Mouse (Mus musculus): ENCODE results near the gene Jmjd1c. TPM values are rescaled to one million over a fixed set of nuclear protein-coding genes. Genes with fewer than 3 reads are reported as not detected.

Jmjd1c gene
- polyA plus RNA-seq, 1 experiment = 6.2 TPM

DNA sequence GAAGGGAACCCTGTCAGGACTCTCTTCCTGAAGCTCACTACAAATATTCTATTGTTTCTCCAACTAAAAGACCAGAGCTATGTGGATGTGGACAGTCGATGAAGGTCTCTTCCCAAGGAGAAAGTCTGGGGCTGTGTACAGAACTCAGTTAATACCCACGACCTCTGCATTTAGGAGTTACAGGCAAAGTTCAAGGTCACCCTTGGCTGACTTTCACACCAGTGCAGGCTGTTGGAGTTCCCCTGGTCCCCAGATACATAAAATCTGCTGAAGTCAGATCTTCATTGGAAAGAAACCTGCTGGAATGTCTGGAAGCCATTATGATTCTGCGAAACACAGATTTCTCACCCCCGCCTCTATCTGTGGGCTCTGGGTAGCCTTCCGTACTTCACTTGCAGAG lies 44.5 kb upstream of the Jmjd1c start:
- no peaks in the 10 kb centered on the region for H3K36me3 ChIP-seq (ENCODE audit: control insufficient read depth, insufficient read depth)
- TF ChIP-seq USF1 (IDR thresholded peaks at IDR 0.05; ENCODE audit: low read depth) (no peak), CTCF (IDR thresholded peaks at IDR 0.05; ENCODE audit: control insufficient read depth, insufficient read depth, insufficient read length) (no peak), MYOD1 (IDR thresholded peaks at IDR 0.05; ENCODE audit: control insufficient read depth, insufficient read length, low read depth) (no peak), MAX (IDR thresholded peaks at IDR 0.05) (no peak), CEBPB (IDR thresholded peaks at IDR 0.05; ENCODE audit: low read depth) (no peak), MYOG (IDR thresholded peaks at IDR 0.05; ENCODE audit: control insufficient read depth, extremely low read depth, insufficient read length) (no peak), FOSL1 (IDR thresholded peaks at IDR 0.05; ENCODE audit: insufficient read depth, low read length, poor library complexity, severe bottlenecking) (no peak)
- H3ac ChIP-seq (ENCODE audit: control insufficient read depth, insufficient read length, low read depth) = no peak overlapping the region

DNA sequence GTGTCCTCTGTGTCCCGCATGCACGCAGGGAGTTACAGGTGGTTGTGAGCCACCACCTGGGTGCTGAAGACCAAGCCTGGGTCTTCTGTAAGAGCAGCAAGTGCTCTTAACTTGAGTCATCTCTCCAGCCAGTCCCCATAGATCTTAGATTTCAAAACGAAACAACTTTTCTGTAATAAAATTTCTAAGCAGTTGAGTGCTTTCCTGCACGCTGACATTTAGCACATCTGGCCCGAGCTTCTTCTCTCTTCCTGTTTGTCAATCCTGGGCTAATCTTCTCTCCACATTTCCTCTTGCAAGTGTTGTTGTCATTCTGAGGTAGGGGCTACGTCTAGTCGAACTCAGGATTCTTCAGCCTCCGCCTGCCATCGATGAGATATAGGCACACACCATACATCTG lies 43.5 kb upstream of the Jmjd1c start:
- Histone ChIP-seq H3K4me3 (ENCODE audit: insufficient read depth, poor library complexity, severe bottlenecking) (no peak overlapping the region), H3K36me3 (ENCODE audit: control insufficient read depth, insufficient read depth) (no peaks in the 10 kb centered on the region), H3K27me3 (ENCODE audit: control insufficient read depth, insufficient read depth, insufficient read length) (no peaks in the 10 kb centered on the region), H3K79me2 (ENCODE audit: control insufficient read depth, insufficient read depth) (peaks cover 26% of the 10 kb centered on the region), H3K79me3 (ENCODE audit: low read depth) (peaks cover 7% of the 10 kb centered on the region), H3ac (ENCODE audit: control insufficient read depth, insufficient read length, low read depth) (no peak overlapping the region)
- no peak for TF ChIP-seq USF1 (IDR thresholded peaks at IDR 0.05; ENCODE audit: low read depth)
- no peak for TF ChIP-seq MAX (IDR thresholded peaks at IDR 0.05)
- no peak for TF ChIP-seq MYOG (IDR thresholded peaks at IDR 0.05; ENCODE audit: control insufficient read depth, extremely low read depth, insufficient read length)
- TF ChIP-seq MYOD1 (IDR thresholded peaks at IDR 0.05; ENCODE audit: control insufficient read depth, insufficient read length, low read depth) = no peak
- TF ChIP-seq FOSL1 (IDR thresholded peaks at IDR 0.05; ENCODE audit: insufficient read depth, low read length, poor library complexity, severe bottlenecking) = no peak
- no peak for TF ChIP-seq CEBPB (IDR thresholded peaks at IDR 0.05; ENCODE audit: low read depth)
- no peak for TF ChIP-seq CTCF (IDR thresholded peaks at IDR 0.05; ENCODE audit: control insufficient read depth, insufficient read depth, insufficient read length)

More for the DNA sequence above, 44.5 kb upstream of the Jmjd1c start:
- Histone ChIP-seq H3K27me3 (ENCODE audit: control insufficient read depth, insufficient read depth, insufficient read length) (no peaks in the 10 kb centered on the region), H3K79me3 (ENCODE audit: low read depth) (peaks cover 11% of the 10 kb centered on the region), H3K4me3 (ENCODE audit: insufficient read depth, poor library complexity, severe bottlenecking) (no peak overlapping the region), H3K79me2 (ENCODE audit: control insufficient read depth, insufficient read depth) (peaks cover 29% of the 10 kb centered on the region)

DNA sequence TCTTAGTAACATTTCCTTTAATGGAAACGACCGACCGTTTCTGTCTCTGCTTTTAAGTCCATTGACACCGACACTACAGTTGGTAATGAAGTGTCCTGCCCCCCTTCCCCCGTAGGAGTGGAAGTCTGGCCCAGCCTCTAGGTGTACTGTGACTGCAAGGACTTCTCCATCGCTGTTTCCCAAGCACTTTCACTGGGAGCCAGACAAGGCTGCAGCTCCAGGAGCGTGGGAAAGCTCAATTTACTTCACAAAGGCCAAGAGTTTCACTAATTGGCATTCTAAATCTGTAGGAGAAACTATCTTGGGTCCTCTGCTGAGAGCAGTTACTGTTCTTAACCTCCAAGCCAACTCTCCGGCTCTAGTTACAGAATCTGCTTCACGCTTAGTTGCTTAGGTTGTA lies 42.5 kb upstream of the Jmjd1c start:
- H3ac ChIP-seq (ENCODE audit: control insufficient read depth, insufficient read length, low read depth) = no peak overlapping the region
- no peak overlapping the region for H3K4me3 ChIP-seq (ENCODE audit: insufficient read depth, poor library complexity, severe bottlenecking)
- no peak for TF ChIP-seq CEBPB (IDR thresholded peaks at IDR 0.05; ENCODE audit: low read depth)
- TF ChIP-seq MYOD1 (IDR thresholded peaks at IDR 0.05; ENCODE audit: control insufficient read depth, insufficient read length, low read depth) = no peak
- no peak for TF ChIP-seq CTCF (IDR thresholded peaks at IDR 0.05; ENCODE audit: control insufficient read depth, insufficient read depth, insufficient read length)
- TF ChIP-seq FOSL1 (IDR thresholded peaks at IDR 0.05; ENCODE audit: insufficient read depth, low read length, poor library complexity, severe bottlenecking) = no peak
- H3K79me2 ChIP-seq (ENCODE audit: control insufficient read depth, insufficient read depth) = peaks cover 30% of the 10 kb centered on the region
- no peaks in the 10 kb centered on the region for H3K27me3 ChIP-seq (ENCODE audit: control insufficient read depth, insufficient read depth, insufficient read length)
- H3K36me3 ChIP-seq (ENCODE audit: control insufficient read depth, insufficient read depth) = no peaks in the 10 kb centered on the region
- peaks cover 7% of the 10 kb centered on the region for H3K79me3 ChIP-seq (ENCODE audit: low read depth)

DNA sequence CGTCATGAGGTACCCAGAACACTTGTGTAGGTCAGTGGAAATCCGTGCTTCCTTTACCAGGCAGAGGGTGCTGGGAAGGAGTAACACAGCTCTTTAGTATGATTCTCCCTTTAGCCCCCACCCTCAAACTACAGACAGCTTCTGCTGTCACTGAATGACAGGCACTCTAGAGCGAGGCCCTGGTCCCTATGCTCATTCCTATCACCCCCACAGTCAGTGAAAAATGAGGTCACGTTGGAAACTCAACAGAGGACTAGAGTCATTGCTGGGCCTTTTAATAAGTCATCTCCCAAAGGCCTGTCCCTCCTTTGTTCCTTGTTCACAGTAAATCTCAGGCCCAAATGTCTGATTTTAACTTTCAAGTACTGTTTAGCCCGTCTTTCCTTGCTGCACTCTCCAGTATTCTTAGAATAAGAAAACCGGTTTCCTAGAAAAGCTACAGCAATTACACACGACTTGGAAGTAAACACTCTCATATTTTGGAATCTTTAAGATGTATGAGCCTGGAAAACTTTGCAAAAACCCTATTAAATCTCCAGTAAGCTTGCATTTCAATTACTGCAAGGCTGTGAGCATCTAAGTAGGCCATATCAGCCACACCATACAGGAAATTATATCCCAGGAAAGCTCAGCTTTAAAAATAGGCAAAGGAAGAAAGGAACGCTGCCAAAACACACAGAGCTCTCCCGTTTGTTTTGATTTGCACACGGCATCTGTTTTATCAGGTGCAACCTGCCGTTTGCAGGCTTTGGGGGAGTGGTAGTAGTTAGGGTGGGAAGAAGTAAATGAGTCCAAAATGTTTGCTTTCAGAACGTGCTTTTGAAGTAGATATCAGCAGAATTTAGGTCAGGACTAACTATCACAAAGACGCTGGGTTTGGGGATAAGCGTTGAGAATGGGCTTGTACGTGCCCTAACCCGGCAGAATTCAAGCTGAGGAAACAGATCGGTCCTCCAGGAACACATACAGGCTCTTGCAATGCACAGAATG lies 39.8 kb upstream of the Jmjd1c start:
- no peak for TF ChIP-seq FOSL1 (IDR thresholded peaks at IDR 0.05; ENCODE audit: insufficient read depth, low read length, poor library complexity, severe bottlenecking)
- TF ChIP-seq MYOG (IDR thresholded peaks at IDR 0.05; ENCODE audit: control insufficient read depth, extremely low read depth, insufficient read length) = no peak
- TF ChIP-seq USF1 (IDR thresholded peaks at IDR 0.05; ENCODE audit: low read depth) = no peak
- no peak for TF ChIP-seq CTCF (IDR thresholded peaks at IDR 0.05; ENCODE audit: control insufficient read depth, insufficient read depth, insufficient read length)
- no peak for TF ChIP-seq MAX (IDR thresholded peaks at IDR 0.05)
- TF ChIP-seq CEBPB (IDR thresholded peaks at IDR 0.05; ENCODE audit: low read depth) = no peak
- Histone ChIP-seq H3ac (ENCODE audit: control insufficient read depth, insufficient read length, low read depth) (no peak overlapping the region), H3K4me3 (ENCODE audit: insufficient read depth, poor library complexity, severe bottlenecking) (no peak overlapping the region), H3K79me3 (ENCODE audit: low read depth) (peaks cover 7% of the 10 kb centered on the region), H3K79me2 (ENCODE audit: control insufficient read depth, insufficient read depth) (peaks cover 35% of the 10 kb centered on the region), H3K27me3 (ENCODE audit: control insufficient read depth, insufficient read depth, insufficient read length) (no peaks in the 10 kb centered on the region), H3K36me3 (ENCODE audit: control insufficient read depth, insufficient read depth) (no peaks in the 10 kb centered on the region)

DNA sequence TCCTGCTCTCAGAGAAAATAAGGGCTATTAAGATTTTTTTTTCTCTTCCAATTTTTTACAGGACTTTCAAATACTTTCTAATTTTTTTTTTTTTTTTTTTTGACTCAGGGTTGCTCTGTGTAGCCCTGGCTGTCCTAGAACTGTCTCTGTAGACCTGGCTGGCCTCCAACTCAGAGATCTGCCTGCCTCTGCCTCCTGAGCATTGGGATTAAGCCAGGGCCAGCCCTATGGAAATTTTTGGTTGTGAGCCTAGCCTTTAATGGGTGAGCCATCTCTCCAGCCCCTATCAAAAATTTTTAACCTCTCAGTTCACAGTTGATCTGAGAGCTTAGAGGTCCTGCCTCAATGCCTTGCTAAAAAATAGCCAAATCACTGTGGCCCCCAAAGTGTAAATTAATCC lies 38.7 kb upstream of the Jmjd1c start:
- Histone ChIP-seq H3K79me3 (ENCODE audit: low read depth) (peaks cover 7% of the 10 kb centered on the region), H3K79me2 (ENCODE audit: control insufficient read depth, insufficient read depth) (peaks cover 35% of the 10 kb centered on the region), H3ac (ENCODE audit: control insufficient read depth, insufficient read length, low read depth) (no peak overlapping the region), H3K27me3 (ENCODE audit: control insufficient read depth, insufficient read depth, insufficient read length) (no peaks in the 10 kb centered on the region), H3K36me3 (ENCODE audit: control insufficient read depth, insufficient read depth) (no peaks in the 10 kb centered on the region), H3K4me3 (ENCODE audit: insufficient read depth, poor library complexity, severe bottlenecking) (no peak overlapping the region)
- TF ChIP-seq MYOD1 (IDR thresholded peaks at IDR 0.05; ENCODE audit: control insufficient read depth, insufficient read length, low read depth) (no peak), CEBPB (IDR thresholded peaks at IDR 0.05; ENCODE audit: low read depth) (no peak), USF1 (IDR thresholded peaks at IDR 0.05; ENCODE audit: low read depth) (no peak), FOSL1 (IDR thresholded peaks at IDR 0.05; ENCODE audit: insufficient read depth, low read length, poor library complexity, severe bottlenecking) (no peak), CTCF (IDR thresholded peaks at IDR 0.05; ENCODE audit: control insufficient read depth, insufficient read depth, insufficient read length) (no peak)
